Comparison of ENCODE assay signal across 8 mouse cellular contexts in the genomic region with DNA sequence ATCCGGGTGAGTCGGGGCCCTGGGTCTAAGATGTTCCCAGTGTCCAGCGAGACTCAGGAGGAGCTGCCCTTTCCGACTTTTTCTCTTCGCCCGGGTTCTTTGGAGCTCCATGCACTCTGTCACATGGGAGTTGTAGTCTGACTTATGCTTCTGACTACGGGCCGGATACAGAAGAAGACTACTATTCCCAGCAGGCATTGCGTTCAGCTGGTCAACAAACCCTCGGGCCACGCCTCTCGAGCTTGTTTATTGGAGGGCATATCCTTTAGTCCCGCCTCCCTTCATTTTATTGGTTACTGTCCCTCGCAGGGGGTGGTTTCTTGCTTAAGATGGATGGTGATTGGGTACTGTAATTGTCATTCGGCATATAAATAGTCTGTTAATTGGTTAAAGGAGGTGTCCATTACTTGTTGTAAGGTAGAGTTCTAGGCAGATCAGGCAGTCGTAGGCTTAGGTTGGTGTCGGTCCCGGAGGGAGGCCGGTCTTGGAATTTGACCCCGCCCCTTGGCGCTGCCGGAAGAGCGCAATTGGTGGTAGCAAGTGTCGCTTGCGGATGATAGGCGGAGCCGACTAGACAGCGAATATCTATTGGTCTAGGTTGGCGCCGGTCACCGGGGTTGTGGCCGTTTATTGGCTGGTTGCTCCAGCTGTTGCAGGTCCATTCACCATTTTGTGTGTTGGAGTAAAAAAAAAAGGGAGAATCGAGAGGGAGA. TPM values are rescaled to one million over a fixed set of nuclear protein-coding genes. Genes with fewer than 3 reads are reported as not detected.
DNase-seq lines count a peak whose midpoint lies in the region; ATAC-seq and TF ChIP-seq lines count a peak whose summit lies in the region.

No protein-coding gene starts in this region.

- peak; percentile 100 for DNase-seq in c-Kit-positive CD71-positive TER-119-positive erythroid progenitor cells, embryonic 14.5 days (ENCODE audit: low spot score)
- peak; percentile 100 for DNase-seq in heart, postnatal 0 days (ENCODE audit: low spot score)
- peak; percentile 97 to 99 for DNase-seq in kidney, postnatal 4 days

- under 1% methylated on average over 33 of the region's 33 CpGs for WGBS in forebrain, embryonic 12.5 days
- WGBS in heart, postnatal 0 days, result under 1% methylated on average over 33 of the region's 33 CpGs
- under 1% methylated on average over 33 of the region's 33 CpGs for WGBS in liver, embryonic 16.5 days (ENCODE audit: insufficient replicate concordance)
- WGBS in neural tube, embryonic 13.5 days, result under 1% methylated on average over 33 of the region's 33 CpGs

- H3K27me3 ChIP-seq in E14TG2a.4 (ENCODE audit: insufficient read depth, low read length), result peaks cover 11% of the 10 kb centered on the region
- no peaks in the 10 kb centered on the region for H3K27me3 ChIP-seq in forebrain, embryonic 12.5 days
- H3K27me3 ChIP-seq in heart, postnatal 0 days (ENCODE audit: control insufficient read depth, insufficient read depth, low read length), result no peaks in the 10 kb centered on the region
- H3K27me3 ChIP-seq in liver, embryonic 16.5 days (ENCODE audit: control insufficient read depth, insufficient read depth, low read depth, low read length), result no peaks in the 10 kb centered on the region
- no peaks in the 10 kb centered on the region for H3K27me3 ChIP-seq in neural tube, embryonic 13.5 days
- no peaks in the 10 kb centered on the region for H3K27me3 ChIP-seq in testis, adult 2 months (ENCODE audit: control insufficient read depth, insufficient read depth, low read length)

- H3K27ac ChIP-seq in forebrain, embryonic 12.5 days, result peak overlapping the region; percentile 89
- peak overlapping the region; percentile 93 for H3K27ac ChIP-seq in heart, postnatal 0 days (ENCODE audit: low read depth)
- peak overlapping the region; percentile 94 for H3K27ac ChIP-seq in liver, embryonic 16.5 days (ENCODE audit: low read length)
- H3K27ac ChIP-seq in neural tube, embryonic 13.5 days (replicated peaks), result peak overlapping the region; percentile 93
- peak overlapping the region; percentile 100 for H3K27ac ChIP-seq in testis, adult 2 months (ENCODE audit: control insufficient read depth, insufficient read depth, low read depth, low read length)

- H3K4me2 ChIP-seq in forebrain, embryonic 12.5 days, result peak overlapping the region; percentile 68
- H3K4me2 ChIP-seq in heart, postnatal 0 days (ENCODE audit: low read depth, low read length), result peak overlapping the region; percentile 86
- peak overlapping the region; percentile 92 for H3K4me2 ChIP-seq in liver, embryonic 16.5 days (ENCODE audit: low read depth, low read length)
- peak overlapping the region; percentile 88 for H3K4me2 ChIP-seq in neural tube, embryonic 13.5 days

- peak overlapping the region; percentile 94 for H3K4me3 ChIP-seq in E14TG2a.4 (replicated peaks; ENCODE audit: low read length)
- peak overlapping the region; percentile 69 for H3K4me3 ChIP-seq in forebrain, embryonic 12.5 days (replicated peaks)
- peak overlapping the region; percentile 80 for H3K4me3 ChIP-seq in heart, postnatal 0 days (ENCODE audit: low read depth, low read length)
- H3K4me3 ChIP-seq in liver, embryonic 16.5 days (ENCODE audit: low read depth, low read length), result peak overlapping the region; percentile 93
- H3K4me3 ChIP-seq in neural tube, embryonic 13.5 days, result peak overlapping the region; percentile 71
- peak overlapping the region; percentile 96 for H3K4me3 ChIP-seq in testis, adult 2 months (ENCODE audit: control insufficient read depth, low read depth, low read length)

- no peaks in the 10 kb centered on the region for H3K9me3 ChIP-seq in E14TG2a.4 (ENCODE audit: low read length)
- H3K9me3 ChIP-seq in forebrain, embryonic 12.5 days, result no peaks in the 10 kb centered on the region
- H3K9me3 ChIP-seq in heart, postnatal 0 days (replicated peaks; ENCODE audit: control insufficient read depth, low read length), result no peaks in the 10 kb centered on the region
- H3K9me3 ChIP-seq in liver, embryonic 16.5 days (replicated peaks; ENCODE audit: control insufficient read depth, low read length), result no peaks in the 10 kb centered on the region
- no peaks in the 10 kb centered on the region for H3K9me3 ChIP-seq in neural tube, embryonic 13.5 days

- ATAC-seq in forebrain, embryonic 12.5 days (ENCODE audit: low FRiP score), result peak; percentile 95
- peak; percentile 90 for ATAC-seq in heart, postnatal 0 days (ENCODE audit: insufficient read depth, low read depth)
- ATAC-seq in liver, embryonic 16.5 days (ENCODE audit: low read depth), result peak; percentile 87
- ATAC-seq in neural tube, embryonic 13.5 days (ENCODE audit: low read depth), result peak; percentile 96

- peak; percentile 83 for TF ChIP-seq EP300 in heart, postnatal 0 days (IDR thresholded peaks at IDR 0.05; ENCODE audit: low read depth)

- H3K9ac ChIP-seq in forebrain, embryonic 12.5 days, result peak overlapping the region; percentile 87
- peak overlapping the region; percentile 86 for H3K9ac ChIP-seq in heart, postnatal 0 days (replicated peaks; ENCODE audit: low read depth, low read length)
- H3K9ac ChIP-seq in liver, embryonic 16.5 days (ENCODE audit: low read depth, low read length), result peak overlapping the region; percentile 99
- peak overlapping the region; percentile 82 for H3K9ac ChIP-seq in neural tube, embryonic 13.5 days

- H3K4me1 ChIP-seq in E14TG2a.4 (replicated peaks; ENCODE audit: low read depth, low read length), result peaks cover 79% of the 10 kb centered on the region
- H3K4me1 ChIP-seq in forebrain, embryonic 12.5 days, result peaks cover 23% of the 10 kb centered on the region
- H3K4me1 ChIP-seq in heart, postnatal 0 days (ENCODE audit: control insufficient read depth, insufficient read depth), result peaks cover 23% of the 10 kb centered on the region
- peaks cover 41% of the 10 kb centered on the region for H3K4me1 ChIP-seq in liver, embryonic 16.5 days (ENCODE audit: control insufficient read depth, low read depth, low read length)
- peaks cover 33% of the 10 kb centered on the region for H3K4me1 ChIP-seq in neural tube, embryonic 13.5 days (replicated peaks)
- peaks cover 14% of the 10 kb centered on the region for H3K4me1 ChIP-seq in testis, adult 2 months (ENCODE audit: control insufficient read depth, insufficient read depth, low read length)

- TF ChIP-seq POLR2A in testis, adult 2 months (IDR thresholded peaks at IDR 0.05; ENCODE audit: control insufficient read depth, low read depth, low read length), result 0 out of 2 replicates have a peak, but pooled peaks have one; percentile 1

- peaks cover 8% of the 10 kb centered on the region; the same call in 1 of the 2 replicates for H3K36me3 ChIP-seq in E14TG2a.4 (ENCODE audit: insufficient read depth, low read length)
- H3K36me3 ChIP-seq in forebrain, embryonic 12.5 days (replicated peaks), result peaks cover 19% of the 10 kb centered on the region
- H3K36me3 ChIP-seq in heart, postnatal 0 days (replicated peaks; ENCODE audit: control insufficient read depth, insufficient read depth, low read length), result peaks cover 17% of the 10 kb centered on the region
- peaks cover 10% of the 10 kb centered on the region for H3K36me3 ChIP-seq in liver, embryonic 16.5 days (ENCODE audit: control insufficient read depth, insufficient read depth)
- H3K36me3 ChIP-seq in neural tube, embryonic 13.5 days, result peaks cover 23% of the 10 kb centered on the region
- H3K36me3 ChIP-seq in testis, adult 2 months (ENCODE audit: control insufficient read depth, insufficient read depth, low read length), result no peaks in the 10 kb centered on the region

- no peak for TF ChIP-seq CTCF in E14TG2a.4 (conservative IDR thresholded peaks at IDR 0.05; ENCODE audit: low read length)
- no peak for TF ChIP-seq CTCF in heart, postnatal 0 days (IDR thresholded peaks at IDR 0.05; ENCODE audit: low read depth)
- no peak for TF ChIP-seq CTCF in testis, adult 2 months (IDR thresholded peaks at IDR 0.05; ENCODE audit: control insufficient read depth, insufficient read depth, insufficient replicate concordance, low read depth, low read length)

RNA-seq across cellular contexts. Expression of gene Cic, which starts 0.4 kb away (rescaled TPM):
- 40.8 and 46.9 TPM in 2 replicates for polyA plus RNA-seq in forebrain, embryonic 12.5 days (2016; fragmentation: Nextera tagmentation; extraction: Ambion mirVana)
- 57.2 and 63.0 TPM in 2 replicates for total RNA-seq in heart, postnatal 0 days (2014; rRNA removed; ENCODE audit: low replicate concordance)
- polyA plus RNA-seq in heart, postnatal 0 days (2015; fragmentation: Nextera tagmentation; extraction: Ambion mirVana), result 15.7 and 16.9 TPM in 2 replicates
- 9.5 and 10.8 TPM in 2 replicates for polyA plus RNA-seq in liver, embryonic 16.5 days (2015; fragmentation: Nextera tagmentation; extraction: Ambion mirVana)
- polyA plus RNA-seq in neural tube, embryonic 13.5 days (2015; fragmentation: Nextera tagmentation; extraction: Ambion mirVana), result 40.2 and 43.4 TPM in 2 replicates
- polyA plus RNA-seq in testis, adult 2 months (2012; rRNA removed), result 41.8 and 42.1 TPM in 2 replicates

RNA-seq across cellular contexts. Expression of gene Erf, which starts 17.3 kb away (rescaled TPM):
- 10.3 and 13.0 TPM in 2 replicates for polyA plus RNA-seq in forebrain, embryonic 12.5 days (2016; fragmentation: Nextera tagmentation; extraction: Ambion mirVana)
- 41.4 and 66.8 TPM in 2 replicates for total RNA-seq in heart, postnatal 0 days (2014; rRNA removed; ENCODE audit: low replicate concordance)
- 6.5 and 7.0 TPM in 2 replicates for polyA plus RNA-seq in heart, postnatal 0 days (2015; fragmentation: Nextera tagmentation; extraction: Ambion mirVana)
- polyA plus RNA-seq in liver, embryonic 16.5 days (2015; fragmentation: Nextera tagmentation; extraction: Ambion mirVana), result 3.4 and 3.6 TPM in 2 replicates
- 4.9 and 8.0 TPM in 2 replicates for polyA plus RNA-seq in neural tube, embryonic 13.5 days (2015; fragmentation: Nextera tagmentation; extraction: Ambion mirVana)
- polyA plus RNA-seq in testis, adult 2 months (2012; rRNA removed), result 40.4 and 44.1 TPM in 2 replicates

RNA-seq across cellular contexts. Expression of gene Pafah1b3, which starts 29.9 kb away (rescaled TPM):
- polyA plus RNA-seq in forebrain, embryonic 12.5 days (2016; fragmentation: Nextera tagmentation; extraction: Ambion mirVana), result 378 and 384 TPM in 2 replicates
- 83.9 and 161 TPM in 2 replicates for total RNA-seq in heart, postnatal 0 days (2014; rRNA removed; ENCODE audit: low replicate concordance)
- 57.3 and 61.5 TPM in 2 replicates for polyA plus RNA-seq in heart, postnatal 0 days (2015; fragmentation: Nextera tagmentation; extraction: Ambion mirVana)
- polyA plus RNA-seq in liver, embryonic 16.5 days (2015; fragmentation: Nextera tagmentation; extraction: Ambion mirVana), result 25.6 and 26.2 TPM in 2 replicates
- polyA plus RNA-seq in neural tube, embryonic 13.5 days (2015; fragmentation: Nextera tagmentation; extraction: Ambion mirVana), result 525 and 535 TPM in 2 replicates
- polyA plus RNA-seq in testis, adult 2 months (2012; rRNA removed), result 37.1 and 44.4 TPM in 2 replicates

RNA-seq across cellular contexts. Expression of gene Gsk3a, which starts 30.3 kb away (rescaled TPM):
- 15.9 and 17.5 TPM in 2 replicates for polyA plus RNA-seq in forebrain, embryonic 12.5 days (2016; fragmentation: Nextera tagmentation; extraction: Ambion mirVana)
- total RNA-seq in heart, postnatal 0 days (2014; rRNA removed; ENCODE audit: low replicate concordance), result 62.1 and 64.7 TPM in 2 replicates
- 5.3 and 5.9 TPM in 2 replicates for polyA plus RNA-seq in heart, postnatal 0 days (2015; fragmentation: Nextera tagmentation; extraction: Ambion mirVana)
- 4.0 and 5.3 TPM in 2 replicates for polyA plus RNA-seq in liver, embryonic 16.5 days (2015; fragmentation: Nextera tagmentation; extraction: Ambion mirVana)
- polyA plus RNA-seq in neural tube, embryonic 13.5 days (2015; fragmentation: Nextera tagmentation; extraction: Ambion mirVana), result 16.5 and 16.8 TPM in 2 replicates
- polyA plus RNA-seq in testis, adult 2 months (2012; rRNA removed), result 91.9 and 94.8 TPM in 2 replicates

RNA-seq across cellular contexts. Expression of gene Prr19, which starts 33.3 kb away (rescaled TPM):
- polyA plus RNA-seq in forebrain, embryonic 12.5 days (2016; fragmentation: Nextera tagmentation; extraction: Ambion mirVana), result 1.3 and 1.7 TPM in 2 replicates
- not detected in 2 replicates for total RNA-seq in heart, postnatal 0 days (2014; rRNA removed; ENCODE audit: low replicate concordance)
- polyA plus RNA-seq in heart, postnatal 0 days (2015; fragmentation: Nextera tagmentation; extraction: Ambion mirVana), result not detected in 2 replicates
- polyA plus RNA-seq in liver, embryonic 16.5 days (2015; fragmentation: Nextera tagmentation; extraction: Ambion mirVana), result 0.09 TPM in 1 of 2 replicates, not detected in the other
- polyA plus RNA-seq in neural tube, embryonic 13.5 days (2015; fragmentation: Nextera tagmentation; extraction: Ambion mirVana), result 2.1 and 2.9 TPM in 2 replicates
- 83.0 and 90.6 TPM in 2 replicates for polyA plus RNA-seq in testis, adult 2 months (2012; rRNA removed)

Comparison
In these comparisons a context has a peak if more than half of its experiments do, and no peak if none do; other contexts are left out.
1. Peak in every context shown above with its lines: DNase-seq, ATAC-seq, H3K4me3 ChIP-seq and H3K27ac ChIP-seq.